Mouse (Mus musculus) small intestine, adult 2 months (tissue): ENCODE measurements at regions not wholly inside any gene's neighbourhood (a gene's known extent, or its start where the extent isn't known, plus 50 kb on each side); places are given as distances from the start of the nearest gene placed in this dataset.

Source experiments
- CTCF ChIP-seq: fragments of 200-500 bp; IDR thresholded peaks from 2 replicates; pipeline ENCODE4 v1.5.1; 2012; ENCODE audit warnings: low read depth, mild to moderate bottlenecking, control low read depth, inconsistent platforms, low read length, moderate library complexity, mixed read lengths; ENCODE audit not compliant: insufficient replicate concordance, insufficient read length; ENCODE audit errors: extremely low read depth
- POLR2A ChIP-seq: fragments of 200-500 bp; IDR thresholded peaks from 2 replicates; pipeline ENCODE4 v1.6.1; 2012; ENCODE audit warnings: low read depth, mild to moderate bottlenecking, control low read depth, inconsistent platforms, low read length, moderate library complexity

DNA sequence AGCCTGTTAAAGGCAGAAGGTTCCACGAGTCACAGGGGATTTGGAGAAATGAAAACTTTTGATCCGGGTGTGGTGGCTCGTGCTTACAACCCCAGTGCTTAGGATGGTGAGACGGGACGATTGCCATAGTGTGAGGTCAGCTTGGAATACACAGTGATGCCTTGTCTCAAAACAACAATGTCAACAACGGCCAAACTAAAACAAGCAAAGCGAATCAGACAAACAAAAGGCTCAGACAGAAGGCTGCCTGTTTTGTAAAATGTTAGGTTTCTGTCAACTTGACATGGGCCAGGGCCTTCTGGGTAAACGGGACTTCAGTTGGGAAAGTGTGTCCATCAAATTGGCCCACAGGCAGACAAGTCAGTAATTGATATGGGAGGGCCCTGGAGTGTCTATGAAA is 201.6 kb downstream of the Etnk1 start:
- TF ChIP-seq POLR2A (no peak), CTCF (no peak)
